Mouse (Mus musculus): Measurements from ENCODE around the gene Drc1.
A peak's percentile ranks its signal among the peaks of the same experiment; 100 is the strongest.

The Drc1 gene

GRCm38 (mm10) chr5:30281291-30281732 lies at the start of gene Drc1:
Drc1 (plus strand) TSS chr5:30281388.
- DNase-seq (ENCODE audit: inconsistent ontology term) = peak; percentile 51

- no peak for DNase-seq (ENCODE audit: inconsistent ontology term)
Observed at GRCm38 (mm10) chr5:30231891-30232270, 49.3 kb upstream of the Drc1 start.

- peak; percentile 99 for DNase-seq (ENCODE audit: inconsistent ontology term)
Observed at GRCm38 (mm10) chr5:30232271-30232971, 48.8 kb upstream of the Drc1 start, which contains the start of gene Selenoi. Selenoi (plus strand) TSS chr5:30232581.

GRCm38 (mm10) chr5:30233042-30233441 lies 48.1 kb upstream of the Drc1 start:
- DNase-seq (ENCODE audit: inconsistent ontology term) = peak; percentile 53

GRCm38 (mm10) chr5:30233979-30234378 lies 47.2 kb upstream of the Drc1 start:
- no peak for DNase-seq (ENCODE audit: inconsistent ontology term)

- DNase-seq (ENCODE audit: inconsistent ontology term) = no peak
Observed at GRCm38 (mm10) chr5:30235641-30236126, 45.5 kb upstream of the Drc1 start.

- DNase-seq (ENCODE audit: inconsistent ontology term) = no peak
Observed at GRCm38 (mm10) chr5:30238533-30238932, 42.7 kb upstream of the Drc1 start.

- no peak for DNase-seq (ENCODE audit: inconsistent ontology term)
Observed at GRCm38 (mm10) chr5:30240552-30240951, 40.6 kb upstream of the Drc1 start.

GRCm38 (mm10) chr5:30242410-30242809 lies 38.8 kb upstream of the Drc1 start:
- DNase-seq (ENCODE audit: inconsistent ontology term) = peak; percentile 18

GRCm38 (mm10) chr5:30243741-30244140 lies 37.4 kb upstream of the Drc1 start:
- no peak for DNase-seq (ENCODE audit: inconsistent ontology term)

- no peak for DNase-seq (ENCODE audit: inconsistent ontology term)
Observed at GRCm38 (mm10) chr5:30245861-30246416, 35.2 kb upstream of the Drc1 start.

- no peak for DNase-seq (ENCODE audit: inconsistent ontology term)
Observed at GRCm38 (mm10) chr5:30247666-30248065, 33.5 kb upstream of the Drc1 start.

GRCm38 (mm10) chr5:30255567-30256354 lies 25.4 kb upstream of the Drc1 start:
- DNase-seq (ENCODE audit: inconsistent ontology term) = no peak

GRCm38 (mm10) chr5:30258776-30259175 lies 22.4 kb upstream of the Drc1 start:
- DNase-seq (ENCODE audit: inconsistent ontology term) = no peak

- DNase-seq (ENCODE audit: inconsistent ontology term) = peak; percentile 5
Observed at GRCm38 (mm10) chr5:30270571-30271190, 10.5 kb upstream of the Drc1 start.

GRCm38 (mm10) chr5:30271599-30272281 lies 9.4 kb upstream of the Drc1 start:
- peak; percentile 27 for DNase-seq (ENCODE audit: inconsistent ontology term)

GRCm38 (mm10) chr5:30276361-30276760 lies 4.8 kb upstream of the Drc1 start:
- no peak for DNase-seq (ENCODE audit: inconsistent ontology term)

- DNase-seq (ENCODE audit: inconsistent ontology term) = no peak
Observed at GRCm38 (mm10) chr5:30278952-30279351, 2.2 kb upstream of the Drc1 start.

GRCm38 (mm10) chr5:30279446-30279845 lies 1.7 kb upstream of the Drc1 start:
- DNase-seq (ENCODE audit: inconsistent ontology term) = peak; percentile 46

GRCm38 (mm10) chr5:30280864-30281263 lies 324 bp upstream of the Drc1 start:
- DNase-seq (ENCODE audit: inconsistent ontology term) = no peak

All from Muller cell, postnatal 12 days (primary cell).